Mouse (Mus musculus) embryo, embryonic 11 days (tissue): Measurements from ENCODE around the gene Dgke.
A peak's percentile ranks its signal among the peaks of the same experiment; 100 is the strongest.

Source experiments
- DNase-seq: peaks from one replicate; pipeline ENCODE4 v3.0.0-alpha.2; 2015

Dgke gene

DNA sequence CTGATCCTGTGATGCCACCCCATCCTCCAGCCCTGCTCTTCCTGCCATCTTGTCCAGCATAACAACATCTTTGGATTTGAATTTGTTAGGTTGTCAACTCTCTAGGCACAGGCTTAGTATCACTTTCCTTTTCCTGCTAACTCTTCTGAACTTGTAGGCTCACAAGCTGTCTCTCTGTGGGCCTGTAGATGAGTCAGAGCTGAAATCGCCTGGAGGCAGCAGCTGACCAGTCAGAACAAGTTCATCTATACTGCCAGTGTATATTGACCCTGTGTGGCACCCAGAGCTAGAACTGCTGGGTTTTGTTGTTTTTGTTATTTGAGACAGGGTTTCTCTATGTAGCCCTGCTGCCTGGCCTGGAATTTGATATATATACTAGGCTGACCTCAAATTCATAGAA, 35.5 kb downstream of the Dgke start:
- no peak for DNase-seq

DNA sequence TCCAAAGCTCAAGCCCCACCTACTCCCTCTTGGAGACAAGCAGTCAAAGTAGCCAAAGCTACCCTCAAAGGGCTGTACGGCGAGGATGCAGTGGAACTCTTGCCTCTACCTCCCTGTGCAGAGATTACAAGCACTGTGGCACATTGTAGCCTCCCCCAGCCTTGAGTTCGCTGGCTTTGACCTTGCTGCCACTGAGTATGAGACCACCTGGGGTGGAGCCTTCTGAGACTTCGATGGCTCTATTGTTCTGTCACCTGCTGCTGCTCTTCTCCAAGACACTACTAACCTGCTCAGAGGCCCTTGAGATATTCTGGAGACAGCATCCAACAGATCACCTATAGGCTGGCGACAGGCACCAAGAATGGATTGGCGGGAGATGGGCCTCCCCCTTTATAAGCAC, 36.1 kb downstream of the Dgke start:
- no peak for DNase-seq

DNA sequence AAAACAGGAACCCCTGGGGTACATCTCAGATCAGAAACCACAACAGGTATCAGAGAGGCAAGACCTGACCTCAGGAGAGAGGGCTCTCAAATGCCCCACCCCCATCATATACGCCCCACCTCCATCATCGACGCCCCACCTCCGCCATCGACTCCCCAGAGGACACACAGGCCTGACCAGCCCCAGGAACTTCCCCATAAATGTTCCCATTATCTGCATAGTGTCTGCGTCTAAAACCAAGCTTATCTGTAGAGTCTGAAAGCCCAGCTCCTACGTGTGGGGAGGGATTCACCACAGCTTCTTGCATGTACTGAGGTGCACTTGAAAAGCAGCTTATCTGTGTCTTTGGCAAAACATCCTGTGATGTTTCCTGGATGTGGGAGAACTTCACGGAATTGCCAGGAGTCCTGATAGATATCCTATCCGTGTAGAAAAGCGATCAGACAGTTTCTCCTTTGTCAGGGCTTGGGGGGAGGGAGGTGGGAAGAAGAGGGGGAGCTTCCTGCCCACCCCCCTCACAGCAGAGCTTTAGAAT, 37.7 kb downstream of the Dgke start:
- no peak for DNase-seq

DNA sequence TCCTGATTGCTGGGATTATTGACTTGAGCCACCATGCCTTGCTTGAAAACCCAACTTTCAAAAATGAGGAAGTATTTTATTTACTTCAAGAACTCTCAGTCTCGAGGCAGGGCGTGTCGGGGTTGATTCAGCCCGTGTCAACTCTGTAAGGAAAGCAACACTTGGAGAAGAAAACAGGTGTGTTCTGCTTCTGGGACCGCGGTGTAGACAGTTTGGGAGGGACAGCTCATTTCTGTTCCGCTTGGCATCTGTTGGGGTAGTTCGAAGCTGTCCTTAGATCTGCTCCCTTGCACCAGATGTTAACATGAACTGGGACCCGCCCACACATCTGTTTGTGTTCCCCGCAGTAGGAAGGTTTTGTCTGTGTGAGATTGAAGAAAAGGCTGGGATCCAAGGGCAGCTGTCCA, 38.7 kb downstream of the Dgke start:
- no peak for DNase-seq

DNA sequence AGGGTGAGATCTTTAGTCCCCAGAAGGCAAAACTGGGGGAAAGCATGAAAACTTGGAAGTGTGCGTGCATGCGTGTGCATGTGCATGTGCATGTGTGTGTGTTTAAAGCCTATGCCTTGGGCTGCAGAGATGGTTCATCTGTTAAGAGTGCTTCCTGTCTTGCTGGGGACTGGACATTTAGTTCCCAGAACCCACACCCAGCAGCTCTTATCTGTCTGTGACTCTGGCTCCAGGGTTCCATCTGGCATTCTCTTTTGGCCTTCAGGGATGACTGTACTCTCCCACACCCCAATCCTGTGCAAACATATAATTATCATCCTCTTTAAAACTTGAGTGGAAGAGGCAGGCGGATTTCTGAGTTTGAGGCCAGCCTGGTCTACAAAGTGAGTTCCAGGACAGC, 40.5 kb downstream of the Dgke start:
- DNase-seq, result no peak

DNA sequence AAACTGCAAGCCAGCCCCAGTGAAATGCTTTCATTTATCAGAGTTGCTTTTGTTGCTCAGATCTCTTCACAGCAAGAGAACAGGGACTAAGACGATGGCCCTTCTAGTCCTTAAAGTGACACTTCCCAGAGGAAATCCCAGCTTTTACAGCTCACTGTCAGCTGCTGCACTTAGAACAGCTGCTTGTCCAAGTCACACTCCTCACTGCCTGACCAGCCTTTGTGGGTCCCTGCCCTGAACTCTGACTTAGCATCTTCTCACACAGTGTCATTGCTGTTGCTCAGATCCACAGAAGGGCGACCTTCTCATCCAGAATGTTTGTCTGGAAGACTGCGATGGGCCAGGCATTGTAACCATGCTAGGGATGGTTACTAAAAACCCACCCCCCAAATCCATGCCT, 41.0 kb downstream of the Dgke start:
- DNase-seq, result no peak

DNA sequence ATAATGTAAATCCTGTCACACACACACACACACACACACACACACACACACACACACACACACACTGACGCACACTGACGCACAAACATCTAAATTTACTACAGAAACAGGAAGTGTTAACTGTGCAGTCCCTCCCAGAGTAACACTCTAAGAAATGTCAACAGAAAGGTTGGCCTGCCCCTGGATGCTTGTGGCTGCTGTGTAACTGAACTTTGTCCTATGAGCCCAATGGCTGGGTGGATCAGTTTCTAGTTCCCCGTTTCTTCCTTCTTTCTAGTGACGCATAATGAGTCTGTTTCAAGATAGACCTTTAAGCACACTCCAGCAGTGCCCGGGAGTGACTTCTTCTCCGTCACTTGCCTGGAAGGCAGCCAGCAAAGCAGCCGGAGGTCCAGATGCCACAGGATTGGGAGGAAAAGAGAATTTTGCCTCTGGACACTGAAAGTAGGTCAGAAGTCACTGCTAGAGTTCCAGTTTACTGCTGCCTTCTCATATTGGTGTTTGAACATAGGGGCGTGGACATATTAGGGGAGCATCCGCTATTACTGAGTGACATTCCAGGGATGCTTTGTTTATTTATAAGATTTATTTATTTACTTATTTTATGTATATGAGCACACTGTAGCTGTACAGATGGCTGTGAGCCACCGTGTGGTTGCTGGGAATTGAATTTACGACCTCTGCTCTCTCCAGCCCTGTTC, 42.3 kb downstream of the Dgke start:
- DNase-seq, result peak; percentile 38

DNA sequence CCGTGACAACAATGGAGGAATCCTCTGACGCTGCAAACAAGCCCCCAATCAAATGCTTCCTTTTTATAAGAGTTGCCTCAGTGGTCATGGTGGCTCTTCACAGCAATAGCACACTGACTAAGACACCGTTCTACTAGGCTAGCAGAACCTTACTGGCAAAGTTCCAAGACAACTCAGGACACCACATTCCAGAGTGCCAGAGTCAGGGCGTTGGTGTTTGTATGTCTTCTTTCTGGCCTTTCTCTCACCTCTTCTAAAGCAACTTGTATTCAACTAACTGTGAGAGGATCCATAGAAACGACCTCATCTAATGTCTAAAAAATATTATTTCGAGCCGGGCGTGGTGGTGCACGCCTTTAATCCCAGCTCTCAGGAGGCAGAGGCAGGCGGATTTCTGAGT, 43.2 kb downstream of the Dgke start:
- no peak for DNase-seq

DNA sequence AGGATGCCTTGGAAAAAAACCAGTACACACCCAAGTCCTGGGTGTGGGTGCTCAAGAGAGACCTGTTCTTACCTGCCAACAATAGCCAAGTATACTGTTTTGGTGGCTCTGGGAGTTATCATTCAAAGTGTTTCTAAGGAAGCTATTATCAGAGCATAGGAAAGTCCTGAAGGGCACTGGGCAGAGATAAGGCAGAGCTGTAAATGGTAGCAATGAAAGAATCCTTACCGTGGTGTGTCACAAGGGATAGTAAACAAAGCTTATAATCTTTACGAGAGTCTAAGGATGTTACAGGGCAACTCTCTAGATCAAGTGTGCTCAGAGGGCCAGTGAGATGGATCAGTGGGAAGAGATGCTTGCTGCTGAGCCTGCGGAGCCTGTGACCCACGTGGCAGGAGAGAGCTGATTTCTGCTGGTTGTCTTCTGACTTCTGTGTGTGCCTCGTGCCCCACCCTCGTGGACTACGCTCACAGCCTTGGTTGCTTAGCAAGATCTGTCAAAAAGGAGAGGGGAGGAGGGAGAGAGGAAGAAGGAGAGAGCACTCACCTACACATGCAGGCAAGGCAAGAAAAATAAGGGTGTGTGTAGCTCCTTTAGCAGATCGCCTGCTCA, 44.4 kb downstream of the Dgke start:
- no peak for DNase-seq

DNA sequence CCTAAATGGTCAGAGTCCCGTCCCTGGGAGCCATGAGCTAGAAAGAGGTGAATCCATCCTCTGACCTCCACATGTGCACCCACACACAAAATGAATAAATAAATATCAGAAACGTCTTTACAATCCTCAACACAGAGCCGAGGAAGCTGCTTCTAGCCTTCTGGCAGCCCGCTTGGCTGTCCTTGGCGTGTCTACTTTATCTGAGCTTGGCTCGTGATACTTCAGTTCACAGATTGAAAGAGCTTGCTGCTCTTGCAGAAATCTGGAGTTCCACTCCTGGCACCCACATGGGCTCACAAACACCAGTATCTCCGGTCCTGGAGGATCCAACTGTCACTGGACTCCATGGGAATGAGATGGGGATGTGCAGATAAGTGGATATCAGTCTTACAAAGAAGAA, 45.0 kb downstream of the Dgke start:
- no peak for DNase-seq

DNA sequence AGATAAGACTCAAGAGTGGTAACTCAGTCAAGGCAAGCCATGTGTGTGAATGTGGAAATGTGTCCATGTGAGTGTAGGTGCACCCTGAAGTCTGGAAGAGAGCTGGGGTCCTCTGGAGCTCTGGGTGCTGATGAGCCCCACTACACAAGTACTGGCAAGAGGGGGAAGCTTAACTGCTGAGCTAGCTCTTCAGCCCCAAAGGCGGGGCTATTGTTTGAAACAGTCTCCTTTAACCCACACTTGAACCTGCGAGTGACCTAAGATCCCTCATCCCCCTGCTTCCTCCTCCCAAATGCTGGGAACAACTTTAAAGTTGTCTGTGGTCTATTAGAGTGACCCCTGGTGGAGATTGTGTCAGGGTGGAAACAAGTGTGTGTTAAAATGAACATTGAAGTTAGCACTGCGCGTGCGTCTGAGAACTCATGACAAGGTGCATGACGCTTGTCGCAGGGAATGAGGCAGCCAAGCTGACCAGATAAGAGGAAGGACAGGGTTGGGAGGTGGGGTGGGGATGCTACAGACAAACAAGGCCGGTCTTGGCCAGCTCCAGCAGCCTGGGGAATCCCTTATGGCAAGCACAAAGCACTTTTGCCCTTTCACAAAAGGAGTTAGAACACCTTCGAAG, 45.9 kb downstream of the Dgke start:
- peak; percentile 46 for DNase-seq

DNA sequence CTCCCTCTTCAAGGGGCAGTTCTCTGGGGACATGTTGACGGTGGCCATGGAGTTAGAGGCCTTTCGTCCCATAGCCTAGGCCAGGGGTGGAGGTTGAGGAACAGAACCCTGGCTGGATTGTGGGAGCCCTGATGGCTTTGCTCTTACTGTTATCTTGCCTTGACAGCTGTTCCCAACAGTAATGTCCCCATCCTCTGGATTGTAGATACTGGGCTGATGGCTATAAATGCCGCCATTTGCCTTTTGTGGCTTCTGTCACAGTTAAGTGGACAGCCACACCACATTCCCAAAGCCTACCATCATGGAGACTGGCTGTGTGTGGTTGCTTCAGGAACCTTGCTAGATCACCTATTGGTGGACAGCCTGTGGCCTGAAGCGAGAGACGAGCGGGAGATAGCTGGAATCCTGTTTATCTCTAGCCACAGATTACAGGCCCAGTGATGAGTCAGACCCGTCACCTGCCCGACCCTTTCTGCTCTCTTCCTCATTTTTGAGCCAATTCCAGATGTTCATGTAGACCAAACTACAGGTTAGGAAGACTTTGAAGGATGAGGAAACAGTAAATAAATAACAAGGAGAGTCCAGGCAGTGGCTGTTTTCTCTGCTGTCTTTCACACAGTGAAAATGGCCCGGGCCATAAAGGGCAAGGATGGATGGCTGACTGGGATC, 49.0 kb downstream of the Dgke start:
- no peak for DNase-seq

DNA sequence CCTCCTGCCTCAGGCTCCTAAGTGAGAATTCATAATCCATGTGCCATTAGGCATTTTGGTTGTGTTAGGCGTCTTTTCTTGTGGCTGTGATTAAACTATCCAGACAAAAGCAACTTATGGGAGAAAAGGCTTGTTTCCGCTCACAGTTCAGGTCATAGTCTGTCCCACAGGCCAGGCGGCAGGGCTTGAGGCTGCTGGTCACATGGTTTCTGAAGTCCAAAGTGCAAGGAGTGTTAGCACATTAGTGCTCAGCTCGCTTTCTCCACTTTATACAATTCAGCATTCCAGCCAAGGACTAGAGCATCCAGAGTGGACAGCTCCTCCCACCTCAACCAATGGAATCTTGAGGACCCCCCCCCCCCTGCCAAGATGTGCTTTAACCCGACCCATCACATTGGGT, 54.4 kb downstream of the Dgke start:
- DNase-seq, result no peak

DNA sequence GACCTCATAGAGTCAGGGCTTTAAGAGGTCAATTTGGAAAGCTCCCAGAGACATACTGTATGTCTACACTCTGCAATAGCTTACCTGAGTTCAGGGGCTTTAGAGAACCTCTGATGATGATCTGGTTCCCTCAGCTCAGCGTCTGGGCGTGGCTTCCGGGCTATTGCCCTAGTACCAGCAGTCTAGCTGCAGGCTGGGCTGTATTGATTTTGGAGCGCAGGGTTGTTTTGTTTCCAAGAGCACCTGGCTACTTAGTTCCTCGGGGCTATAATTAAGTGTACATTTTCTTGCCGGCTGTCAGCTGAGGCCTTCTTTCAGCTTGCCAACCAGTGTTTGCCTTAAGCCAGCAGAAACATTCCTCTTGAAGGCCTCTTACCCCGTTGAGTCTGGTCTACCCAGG, 57.2 kb downstream of the Dgke start:
- DNase-seq, result no peak

DNA sequence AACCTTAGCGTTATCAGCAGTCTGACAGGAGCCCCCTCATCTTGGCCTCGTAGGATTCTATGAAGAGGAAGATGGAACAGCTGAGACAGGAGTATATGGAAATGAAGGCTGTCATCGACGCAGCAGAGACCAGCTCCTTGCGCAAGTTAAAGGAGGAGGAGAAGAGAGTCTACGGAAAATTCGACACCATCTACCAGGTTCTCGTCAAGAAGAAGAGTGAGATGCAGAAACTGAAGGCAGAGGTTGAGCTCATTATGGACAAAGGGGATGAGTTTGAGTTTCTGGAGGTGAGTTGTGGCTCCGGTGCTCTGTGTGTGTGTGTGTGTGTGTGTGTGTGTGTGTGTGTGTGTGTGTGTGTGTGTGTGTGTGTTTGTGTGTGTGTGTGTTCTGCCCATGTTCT, 57.6 kb downstream of the Dgke start:
- no peak for DNase-seq

DNA sequence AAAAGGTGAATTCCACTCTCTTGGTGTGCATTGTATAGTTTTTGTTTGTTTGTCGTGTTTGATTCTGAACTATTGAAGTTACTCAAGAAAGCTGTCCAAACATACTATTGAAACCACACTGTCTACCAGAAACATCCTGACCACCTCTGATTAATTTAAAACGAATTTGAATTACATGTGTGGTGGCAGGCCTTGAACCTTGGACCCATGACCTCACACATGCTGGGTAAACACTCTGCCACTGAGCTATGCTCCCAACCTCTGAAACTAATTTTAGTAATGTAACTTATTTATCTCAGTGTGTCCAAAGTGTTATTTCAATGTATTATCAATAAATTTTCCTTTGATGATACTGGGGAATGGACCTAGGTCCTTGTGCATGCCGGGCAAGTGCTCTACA, 59.1 kb downstream of the Dgke start:
- DNase-seq, result no peak

DNA sequence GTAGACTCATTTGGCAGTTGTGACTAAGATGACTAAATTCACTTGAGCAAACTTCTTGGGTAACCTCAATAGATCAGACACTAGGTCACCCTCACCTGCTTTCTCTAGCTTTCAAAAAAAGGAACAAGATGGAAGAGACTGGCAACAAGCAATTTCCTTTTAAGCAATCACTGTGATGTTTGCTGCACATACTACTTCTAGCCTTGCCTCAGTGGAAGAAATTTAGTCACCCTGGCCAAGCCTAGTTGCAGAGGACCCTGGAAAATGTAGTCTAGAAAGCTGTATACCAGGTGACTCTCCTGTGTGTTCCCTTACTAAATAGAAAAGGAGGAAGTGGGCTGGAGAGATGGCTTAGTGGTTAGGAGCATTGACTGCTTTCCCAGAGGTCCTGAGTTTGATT, 60.2 kb downstream of the Dgke start:
- no peak for DNase-seq

DNA sequence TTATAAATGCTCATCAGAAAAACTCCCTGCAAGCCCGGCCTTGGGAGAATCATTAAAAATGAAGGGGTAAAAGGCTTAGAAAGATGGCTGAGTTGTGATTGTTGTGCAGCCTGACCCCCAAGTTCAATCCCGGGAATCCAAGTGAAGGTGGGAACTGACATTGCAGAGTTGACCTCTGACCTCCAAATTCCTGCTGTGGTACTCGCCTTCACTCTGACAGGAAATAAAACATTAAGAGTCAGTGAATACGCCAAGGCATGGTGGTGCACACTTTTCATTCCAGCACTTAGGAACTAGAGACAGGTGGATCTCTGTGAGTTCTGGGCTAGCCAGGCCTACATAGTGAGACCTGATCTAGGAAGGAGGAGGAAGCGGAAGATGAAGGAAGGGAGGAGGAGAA, 61.2 kb downstream of the Dgke start:
- DNase-seq, result no peak

DNA sequence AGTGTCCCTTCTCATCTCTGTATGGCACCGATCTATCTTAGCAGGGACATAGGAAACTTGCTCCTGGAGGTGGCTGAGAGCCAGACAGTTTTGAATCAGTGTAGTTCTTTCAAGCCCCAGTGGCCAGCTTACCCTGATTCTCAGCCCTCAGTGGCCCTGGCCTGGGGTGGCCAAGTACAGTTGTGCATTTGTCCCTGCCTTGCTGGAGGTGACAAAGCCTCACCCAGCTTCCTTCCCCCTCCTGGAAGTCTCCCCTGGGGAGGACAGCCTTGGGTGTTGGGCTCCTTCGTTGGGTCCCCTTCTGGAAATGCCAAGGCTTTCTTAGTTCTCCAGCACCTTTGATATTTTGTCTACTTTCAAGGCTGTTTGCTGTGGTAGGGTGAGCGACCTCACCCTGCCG, 62.9 kb downstream of the Dgke start:
- DNase-seq, result no peak

DNA sequence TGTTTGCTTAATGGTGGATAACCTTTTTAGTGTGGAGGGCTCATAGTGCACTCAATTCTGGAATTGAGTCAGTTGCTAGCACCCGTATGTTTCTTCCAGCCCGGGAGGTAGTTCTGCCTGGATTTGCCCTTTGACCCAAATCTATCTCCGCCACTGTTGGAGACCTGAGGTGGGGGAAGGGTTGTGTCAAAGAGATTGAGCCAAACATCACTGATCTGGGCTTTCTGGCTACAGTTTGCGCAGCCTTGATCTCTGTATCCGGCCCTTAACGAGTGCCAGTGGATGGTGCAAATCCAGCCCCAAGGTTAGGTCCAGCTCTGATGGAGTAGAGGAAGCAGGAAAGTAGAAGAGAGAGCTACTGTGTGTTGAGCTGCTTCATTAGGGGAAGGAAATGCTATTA, 63.6 kb downstream of the Dgke start:
- DNase-seq, result no peak

DNA sequence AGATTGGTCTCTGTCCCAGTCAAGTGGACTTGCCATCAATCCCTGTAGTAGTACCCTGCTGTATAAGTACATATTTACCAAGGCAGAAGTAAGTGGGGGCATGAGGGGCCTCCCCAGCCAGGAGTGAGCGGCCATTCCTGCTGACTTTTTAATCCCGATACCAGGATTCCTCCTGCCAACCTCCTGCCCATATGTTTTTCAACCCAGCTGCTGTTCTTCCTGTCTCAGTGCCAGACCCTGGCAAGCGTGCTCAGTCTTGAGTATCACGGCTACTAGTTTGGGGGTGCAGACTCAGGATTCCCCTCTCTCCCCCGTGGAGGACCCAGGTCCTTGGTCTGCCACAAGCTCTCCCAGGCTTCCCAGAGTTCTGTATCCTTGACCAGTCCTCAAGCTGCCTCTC, 64.0 kb downstream of the Dgke start:
- no peak for DNase-seq

DNA sequence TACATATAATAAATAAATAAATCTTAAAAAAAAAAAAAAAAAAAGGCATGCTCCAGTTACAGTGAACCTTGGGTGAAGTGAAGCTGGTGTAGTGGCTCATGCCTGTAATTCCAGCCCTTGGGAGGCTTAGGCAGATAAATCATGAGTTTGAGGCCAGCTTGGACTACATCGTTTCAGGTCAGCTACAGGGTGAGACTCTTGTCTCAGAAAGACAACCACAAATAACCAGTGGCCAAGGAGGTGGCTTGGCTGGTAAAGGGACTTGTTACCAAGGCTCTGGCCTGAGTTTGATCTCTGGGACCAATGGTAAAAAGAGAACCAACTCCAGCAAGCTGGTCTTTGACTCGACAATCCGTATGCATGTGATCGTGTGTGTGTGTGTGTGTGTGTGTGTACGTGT, 64.6 kb downstream of the Dgke start:
- no peak for DNase-seq

DNA sequence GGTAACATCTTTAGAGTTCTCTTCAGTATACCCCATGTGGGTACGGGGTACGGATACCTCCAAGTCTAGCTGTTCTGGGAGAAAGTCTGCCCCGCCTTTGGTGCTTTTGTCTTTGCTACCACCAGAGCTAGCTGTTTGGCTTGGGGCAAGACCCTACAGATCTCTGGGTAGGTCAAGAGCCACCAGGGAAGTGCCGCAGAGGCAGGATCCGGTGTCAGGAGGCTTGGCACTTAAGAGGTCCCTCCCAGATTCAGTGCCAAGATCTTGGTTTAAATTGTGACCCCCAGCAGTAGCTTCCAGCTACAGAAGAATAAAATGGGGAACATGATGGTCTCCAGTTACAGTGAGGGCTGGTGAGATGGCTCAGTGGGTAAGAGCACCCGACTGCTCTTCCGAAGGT, 65.1 kb downstream of the Dgke start:
- DNase-seq, result no peak

DNA sequence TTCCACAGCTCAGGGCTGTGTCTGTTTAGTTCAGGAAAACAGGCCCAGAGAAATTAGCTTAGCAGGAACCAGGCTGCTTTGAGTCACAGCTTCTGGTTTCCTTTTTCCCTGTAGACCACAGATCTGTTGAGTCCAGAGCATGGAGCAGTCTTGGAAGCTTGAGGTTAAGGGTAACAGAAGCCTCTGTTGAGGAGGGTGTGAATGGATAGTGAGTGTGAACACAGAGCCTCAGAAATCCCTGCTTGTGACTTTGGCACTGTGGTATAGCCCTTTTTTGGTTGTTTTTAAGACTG, 66.2 kb downstream of the Dgke start:
- no peak for DNase-seq
